Mouse (Mus musculus) duodenum, adult 2 months (tissue): Measurements from ENCODE around the gene Tmcc1. TPM values are rescaled to one million over a fixed set of nuclear protein-coding genes. Genes with fewer than 3 reads are reported as not detected.

ENCODE experiments used
- polyA plus RNA-seq: library from polyadenylated mRNA; depleted of rRNA; stranded (reverse); fragments of >200 nt; gene quantifications from 2 replicates; pipeline ENCODE4 v1.2.3, GENCODE M21; 2012; ENCODE audit warnings: low replicate concordance; rRNA removed

Tmcc1 gene
- 5.3 and 9.3 TPM in 2 replicates for polyA plus RNA-seq

DNA sequence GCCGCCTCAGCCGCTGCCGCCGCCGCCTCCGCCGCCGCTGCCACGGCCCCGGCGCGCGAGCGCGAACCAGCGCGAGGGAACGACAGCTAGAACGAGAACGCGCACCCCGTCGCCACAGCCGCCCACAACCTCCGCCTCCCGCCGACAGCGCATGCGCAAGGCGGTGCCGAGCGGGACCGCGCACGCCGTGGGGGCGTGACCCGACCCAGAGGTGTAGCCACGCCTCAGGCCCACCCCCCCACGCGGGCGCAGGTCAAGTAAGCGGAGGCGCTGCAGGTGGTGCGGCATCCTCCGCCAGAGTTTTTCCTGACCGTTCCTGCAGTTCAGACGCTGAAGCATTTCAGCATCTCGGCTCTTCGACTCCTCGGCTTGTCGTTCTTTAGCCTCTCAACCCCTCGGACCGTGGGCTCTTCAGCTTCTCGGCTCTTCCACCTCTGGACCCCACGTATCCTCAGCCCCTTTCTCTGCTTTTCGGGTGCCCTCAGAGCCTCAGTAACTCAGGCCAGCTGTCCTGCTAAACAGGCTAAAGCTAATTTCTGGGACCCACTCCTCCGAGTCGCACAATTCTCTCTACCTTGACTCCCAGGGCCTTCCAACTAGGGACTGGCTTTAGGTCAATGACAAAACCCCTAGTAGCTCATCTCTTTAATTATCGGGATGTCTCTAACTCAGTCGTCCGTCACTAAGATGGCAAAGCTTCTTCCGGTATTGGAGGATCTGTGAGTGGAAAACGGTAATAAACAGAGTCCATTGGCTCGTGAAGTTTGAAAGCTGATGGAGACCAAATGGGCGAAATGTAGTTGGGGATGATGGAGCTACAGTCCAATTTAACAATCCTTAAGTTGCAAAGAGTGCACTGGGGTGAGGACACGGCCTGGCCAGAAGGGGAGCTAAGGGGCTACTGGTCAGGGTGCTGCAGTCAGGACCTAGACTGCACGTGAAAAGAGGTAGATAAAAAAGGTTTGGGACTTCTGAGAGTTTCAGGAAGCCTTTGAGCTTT is at the start of gene Tmcc1:
TSS of gene Tmcc1 (minus strand) at position 93 of the 1,000 bp plus-strand sequence.

DNA sequence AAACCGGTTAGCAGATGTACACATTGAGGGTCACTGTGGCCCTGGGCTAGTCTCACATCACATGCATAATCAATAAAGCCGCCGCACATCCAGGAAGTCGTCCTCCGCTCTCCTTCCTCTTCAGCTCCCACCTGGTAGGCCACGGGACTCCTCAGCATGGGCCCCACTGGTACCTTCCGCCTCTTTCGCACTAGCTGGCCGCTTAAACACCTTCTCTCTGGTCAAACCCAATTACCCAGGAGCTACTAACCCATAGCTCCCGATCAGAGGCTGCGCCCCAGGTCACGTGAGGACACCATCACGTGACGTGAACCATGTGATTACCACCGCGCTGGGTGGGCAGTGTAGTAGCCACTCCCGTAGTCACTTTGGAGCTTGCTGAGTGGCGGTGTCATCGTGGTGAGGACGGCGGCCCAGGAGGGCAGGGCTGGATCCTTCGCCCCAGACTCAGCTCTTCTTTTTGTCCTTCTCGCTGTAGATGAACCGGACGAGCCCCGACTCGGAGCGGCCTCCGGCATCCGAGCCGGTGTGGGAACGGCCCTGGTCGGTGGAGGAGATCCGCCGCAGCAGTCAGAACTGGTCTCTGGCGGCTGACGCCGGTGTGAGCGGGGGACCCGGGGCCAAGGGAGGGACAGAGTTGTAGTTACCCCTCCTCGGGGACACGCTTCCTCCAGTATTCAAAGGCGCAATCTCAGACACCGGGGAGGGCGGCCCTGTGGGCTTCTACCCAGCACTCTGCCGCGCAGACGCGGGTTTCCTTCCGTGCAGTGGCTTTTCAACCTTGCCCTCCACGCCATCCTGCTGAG is 14.6 kb upstream of the Tmcc1 start, which contains the start of gene Washc2:
TSS of gene Washc2 (plus strand) at position 310 of the 806 bp plus-strand sequence.

DNA sequence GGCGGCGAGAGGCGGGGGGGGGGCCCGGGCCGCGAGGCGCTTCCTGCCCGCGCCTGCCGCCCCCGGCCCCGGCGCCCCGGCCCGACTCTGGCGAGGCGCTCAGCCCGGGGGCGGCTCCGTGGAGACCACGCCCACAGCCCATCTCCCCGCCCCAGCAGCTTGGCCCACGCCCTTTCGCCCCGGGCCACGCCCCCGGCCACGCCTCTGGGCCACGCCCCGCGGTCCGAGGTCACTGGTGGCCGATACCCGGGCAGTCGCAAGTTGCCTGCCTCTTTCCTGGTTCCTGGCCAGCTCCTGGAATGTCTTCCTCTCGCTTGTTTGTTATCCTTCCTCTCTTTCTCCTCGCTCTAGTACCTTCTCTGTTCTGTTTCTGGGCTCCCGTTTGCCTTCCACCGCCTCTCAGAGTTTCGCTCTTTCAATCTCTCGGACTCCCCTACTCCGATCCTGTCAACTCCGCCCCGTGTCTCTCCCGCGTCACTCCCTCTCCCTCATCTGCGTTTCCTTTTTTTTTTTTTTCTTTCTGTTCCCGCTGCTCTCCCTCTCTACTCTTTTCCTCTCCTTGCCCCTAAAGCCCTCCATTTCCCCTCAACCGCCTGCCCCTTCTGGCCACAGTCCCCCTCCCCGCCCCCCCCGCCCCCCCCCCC is 198.3 kb downstream of the Tmcc1 start, which contains the start of gene Plxnd1:
TSS of gene Plxnd1 (minus strand) at position 129 of the 644 bp plus-strand sequence.

Other genes starting within 250 kb of the Tmcc1 start
- not detected in 2 replicates for gene H1foo, start 248.5 kb downstream of the Tmcc1 start, polyA plus RNA-seq
- gene Plxnd1, start 198.5 kb downstream of the Tmcc1 start, polyA plus RNA-seq = 14.4 and 22.1 TPM in 2 replicates
- 15.9 and 23.3 TPM in 2 replicates for gene Washc2, start 14.6 kb upstream of the Tmcc1 start, polyA plus RNA-seq
- 0.04 and 0.12 TPM in 2 replicates for gene Zfand4, start 70.7 kb upstream of the Tmcc1 start, polyA plus RNA-seq
- 38.7 and 48.1 TPM in 2 replicates for gene March8, start 144.5 kb upstream of the Tmcc1 start, polyA plus RNA-seq